In genomic region chr2:33543429-33544202, GRCm38 (mm10) we compare ENCODE assay signal across 9 mouse cellular contexts.
DNase-seq lines count a peak whose midpoint lies in the region; ATAC-seq and TF ChIP-seq lines count a peak whose summit lies in the region.
"Had no signal": no experiment of that assay in that cellular context is flagged by ENCODE, and none has a peak within 500 bp of the region (broad histone marks: within the 10 kb centered on the region; RNA-seq: fewer than 3 reads in every experiment).

No protein-coding gene starts in this region.

- peak overlapping the region; percentile 19 to 46 for H3K4me3 ChIP-seq in heart, embryonic 14.5 days (ENCODE audit: control insufficient read depth in 1 of 2, insufficient read depth in 1 of 2, low read depth in 1 of 2, low read length in 2 of 2)
- peak overlapping the region; percentile 50 for H3K4me3 ChIP-seq in forebrain, embryonic 15.5 days
- H3K4me3 ChIP-seq in liver, embryonic 14.5 days (ENCODE audit: insufficient read depth in 1 of 2, low read depth in 2 of 2, low read length in 2 of 2): peak overlapping the region in 1 of 2 experiments; percentile 23; a peak in 2 of 4 replicates

- H3K9ac ChIP-seq in heart, embryonic 14.5 days (ENCODE audit: low read length): peak overlapping the region; percentile 61
- H3K9ac ChIP-seq in forebrain, embryonic 15.5 days (replicated peaks): peak overlapping the region; percentile 54
- H3K9ac ChIP-seq in liver, embryonic 14.5 days (replicated peaks): no peak overlapping the region

- no peak for TF ChIP-seq EP300 in liver, embryonic 14.5 days (IDR thresholded peaks at IDR 0.05; ENCODE audit: low read depth)

- intact Hi-C loops in heart, postnatal 10 days (cut with DNase I): loop anchor here (5.0 kb wide), 1 partner anchor 56 kb away; no protein-coding TSS in a partner anchor

- no peak overlapping the region for H3K27ac ChIP-seq in heart, embryonic 14.5 days (replicated peaks in 1 of 2; ENCODE audit: control insufficient read depth in 1 of 2, insufficient read depth in 1 of 2, low read depth in 2 of 2, low read length in 2 of 2)
- peak overlapping the region; percentile 89 for H3K27ac ChIP-seq in forebrain, embryonic 15.5 days (replicated peaks)
- H3K27ac ChIP-seq in liver, embryonic 14.5 days: no peak overlapping the region

- H3K36me3 ChIP-seq in heart, embryonic 14.5 days (ENCODE audit: control insufficient read depth, insufficient read depth, low read length): no peaks in the 10 kb centered on the region
- no peaks in the 10 kb centered on the region for H3K36me3 ChIP-seq in forebrain, embryonic 15.5 days
- H3K36me3 ChIP-seq in liver, embryonic 14.5 days (replicated peaks; ENCODE audit: control insufficient read depth, insufficient read depth, low read depth): no peaks in the 10 kb centered on the region
- H3K36me3 ChIP-seq: G1E had no signal

- 2% methylated on average over 31 of the region's 38 CpGs for WGBS in heart, embryonic 14.5 days
- 1% methylated on average over 37 of the region's 38 CpGs for WGBS in forebrain, embryonic 15.5 days
- 2% methylated on average over 38 of the region's 38 CpGs for WGBS in liver, embryonic 14.5 days (ENCODE audit: insufficient replicate concordance)

- H3K4me2 ChIP-seq in heart, embryonic 14.5 days (ENCODE audit: low read length): peak overlapping the region; percentile 92
- H3K4me2 ChIP-seq in forebrain, embryonic 15.5 days (replicated peaks): peak overlapping the region; percentile 93
- H3K4me2 ChIP-seq in liver, embryonic 14.5 days (ENCODE audit: low read depth): peak overlapping the region; percentile 41

- peaks cover 72% of the 10 kb centered on the region for H3K27me3 ChIP-seq in heart, embryonic 14.5 days (ENCODE audit: control insufficient read depth, insufficient read depth, low read length)
- H3K27me3 ChIP-seq in forebrain, embryonic 15.5 days: peaks cover 27% of the 10 kb centered on the region; the same call in 1 of the 2 replicates
- peaks cover 31% of the 10 kb centered on the region for H3K27me3 ChIP-seq in liver, embryonic 14.5 days (ENCODE audit: control insufficient read depth, insufficient read depth, low read length)

- no peak for DNase-seq in heart, postnatal 10 days
- DNase-seq in brain, embryonic 18.5 days (ENCODE audit: low read depth, low spot score): peak; percentile 90
- peak; percentile 11 to 25 for DNase-seq in kidney, postnatal 36 days
- no peak for DNase-seq in liver, embryonic 14.5 days (ENCODE audit: low read depth in 3 of 3, low spot score in 3 of 3)
- peak; percentile 84 to 90 for DNase-seq in right cerebral cortex, postnatal 36 days (ENCODE audit: low spot score in 2 of 2)
- no peak for DNase-seq in adrenal gland, postnatal 10 days

- no peak for TF ChIP-seq CTCF in liver, embryonic 14.5 days (IDR thresholded peaks at IDR 0.05; ENCODE audit: low read depth)

- no peak for ATAC-seq in heart, embryonic 14.5 days (ENCODE audit: insufficient number of reproducible peaks, insufficient read depth, low FRiP score, low read depth)
- ATAC-seq in forebrain, embryonic 15.5 days (replicated peaks): peak; percentile 85
- no peak for ATAC-seq in liver, embryonic 14.5 days (ENCODE audit: insufficient read depth)

- H3K4me1 ChIP-seq in heart, embryonic 14.5 days (ENCODE audit: control insufficient read depth in 2 of 2, insufficient read depth in 2 of 2, low read length in 2 of 2): peaks cover 5 to 9% of the 10 kb centered on the region in 2 experiments
- H3K4me1 ChIP-seq in forebrain, embryonic 15.5 days: peaks cover 43% of the 10 kb centered on the region
- H3K4me1 ChIP-seq in liver, embryonic 14.5 days (replicated peaks; ENCODE audit: control insufficient read depth in 2 of 2, insufficient read depth in 2 of 2, low read length in 1 of 2): no peaks in the 10 kb centered on the region

- 0 out of 2 replicates have a peak, but pooled peaks cover 3% of the 10 kb centered on the region for H3K9me3 ChIP-seq in heart, embryonic 14.5 days (ENCODE audit: control insufficient read depth, low read length)
- H3K9me3 ChIP-seq in forebrain, embryonic 15.5 days: no peaks in the 10 kb centered on the region
- H3K9me3 ChIP-seq in liver, embryonic 14.5 days (ENCODE audit: control insufficient read depth, low read length): no peaks in the 10 kb centered on the region
- H3K9me3 ChIP-seq: G1E had no signal

Comparison
In these comparisons a context has a peak if more than half of its experiments do, and no peak if none do; other contexts are left out.
1. H3K4me2 ChIP-seq: peak in every context shown above with its lines; median percentile 93 in forebrain, embryonic 15.5 days; 92 in heart, embryonic 14.5 days; 41 in liver, embryonic 14.5 days.
2. DNase-seq: peak in brain, embryonic 18.5 days (single experiment), kidney, postnatal 36 days (2 of 2) and right cerebral cortex, postnatal 36 days (2 of 2); none in heart, postnatal 10 days (0 of 2), liver, embryonic 14.5 days (0 of 3) and adrenal gland, postnatal 10 days (single experiment).